Mouse (Mus musculus) embryonic facial prominence, embryonic 11.5 days (tissue): Measurements from ENCODE around the gene Hoxa13. TPM values are rescaled to one million over a fixed set of nuclear protein-coding genes. Genes with fewer than 3 reads are reported as not detected.

Experiments
- ATAC-seq: fragments of 200-750 bp; cut with Nextera tagmentation; replicated peaks from 2 replicates; pipeline ENCODE4 v1.8.0; 2017; ENCODE audit warnings: low read depth; ENCODE audit not compliant: insufficient number of reproducible peaks, low FRiP score, low TSS enrichment
- DNase-seq: peaks from one replicate; pipeline ENCODE4 v3.0.0-alpha.2; 2015; ENCODE audit warnings: low spot score
- H3K27ac ChIP-seq: fragments of 300-500 bp; sonication (generic); replicated peaks from 2 replicates; pipeline ENCODE4 v1.5.1; 2014; ENCODE audit warnings: mild to moderate bottlenecking, low read depth, low read length, control low read depth
- H3K27me3 ChIP-seq: fragments of 300-500 bp; sonication (generic); 2 replicates; pipeline ENCODE4 v1.6.1; 2014; ENCODE audit warnings: mild to moderate bottlenecking, low read length, moderate library complexity, mixed read lengths; ENCODE audit not compliant: control insufficient read depth, insufficient read depth
- H3K36me3 ChIP-seq: fragments of 300-500 bp; sonication (generic); replicated peaks from 2 replicates; pipeline ENCODE4 v1.6.1; 2014; ENCODE audit warnings: low read depth, mild to moderate bottlenecking, low read length, moderate library complexity, mixed read lengths; ENCODE audit not compliant: control insufficient read depth, insufficient read depth
- H3K4me1 ChIP-seq: fragments of 300-500 bp; sonication (generic); 2 replicates; pipeline ENCODE4 v1.6.1; 2014; ENCODE audit warnings: low read length, mixed read lengths; ENCODE audit not compliant: control insufficient read depth, insufficient read depth
- H3K4me2 ChIP-seq: fragments of 300-500 bp; sonication (generic); 2 replicates; pipeline ENCODE4 v1.6.1; 2014; ENCODE audit warnings: low read depth, mild to moderate bottlenecking, control low read depth, low read length, moderate library complexity
- H3K4me3 ChIP-seq: fragments of 300-500 bp; sonication (generic); 2 replicates; pipeline ENCODE4 v1.5.1; 2014; ENCODE audit warnings: low read depth, low read length, control low read depth
- H3K9ac ChIP-seq: fragments of 300-500 bp; sonication (generic); replicated peaks from 2 replicates; pipeline ENCODE4 v1.6.1; 2014; ENCODE audit warnings: mild to moderate bottlenecking, control low read depth, low read length
- H3K9me3 ChIP-seq: fragments of 300-500 bp; sonication (generic); replicated peaks from 2 replicates; pipeline ENCODE4 v1.6.1; 2016; ENCODE audit warnings: mild to moderate bottlenecking, low read length, inconsistent platforms, mixed read lengths; ENCODE audit not compliant: control insufficient read depth
- WGBS: fragments of 180-500 bp; shearing (Covaris S2); extraction: QIAGEN DNeasy Blood & Tissue Kit; methylation state at CpG from one replicate; pipeline ENCODE4 v1.1.7; 2014; 5-methylcytosine and 5-hydroxymethylcytosine counted together
- polyA plus RNA-seq: library from polyadenylated mRNA; unstranded; fragments of >200 nt; fragmentation: Nextera tagmentation; extraction: Ambion mirVana; gene quantifications from 2 replicates; pipeline ENCODE4 v1.2.1, GENCODE M21; 2014

Hoxa13 gene
- polyA plus RNA-seq, 1 experiment from 2014 or later, result not detected

- H3K27ac ChIP-seq, result no peak overlapping the region
- no peak for ATAC-seq
- H3K4me3 ChIP-seq, result no peak overlapping the region
- WGBS, result 13% methylated on average over 5 of the region's 5 CpGs
- no peak overlapping the region for H3K4me2 ChIP-seq
- no peaks in the 10 kb centered on the region for H3K36me3 ChIP-seq
- H3K4me1 ChIP-seq, result no peaks in the 10 kb centered on the region
- no peak overlapping the region for H3K9ac ChIP-seq
- peaks cover 83% of the 10 kb centered on the region for H3K27me3 ChIP-seq
- DNase-seq, result no peak
- no peaks in the 10 kb centered on the region for H3K9me3 ChIP-seq
Measured at GRCm38 (mm10) chr6:52267221-52267620, 6.5 kb upstream of the Hoxa13 start.

GRCm38 (mm10) chr6:52266666-52266985 lies 5.9 kb upstream of the Hoxa13 start:
- Histone ChIP-seq H3K4me3 (no peak overlapping the region), H3K27ac (no peak overlapping the region), H3K4me1 (no peaks in the 10 kb centered on the region), H3K9me3 (no peaks in the 10 kb centered on the region), H3K9ac (no peak overlapping the region), H3K4me2 (no peak overlapping the region), H3K27me3 (peaks cover 85% of the 10 kb centered on the region), H3K36me3 (no peaks in the 10 kb centered on the region)
- DNase-seq, result no peak
- WGBS, result 2% methylated on average over 9 of the region's 9 CpGs
- ATAC-seq, result no peak

- no peak overlapping the region for H3K4me2 ChIP-seq
- H3K27me3 ChIP-seq, result peaks cover 83% of the 10 kb centered on the region
- DNase-seq (peak; percentile 23), ATAC-seq (no peak)
- H3K27ac ChIP-seq, result no peak overlapping the region
- no peak overlapping the region for H3K4me3 ChIP-seq
- H3K9me3 ChIP-seq, result no peaks in the 10 kb centered on the region
- WGBS, result under 1% methylated on average over 19 of the region's 19 CpGs
- H3K36me3 ChIP-seq, result no peaks in the 10 kb centered on the region
- H3K9ac ChIP-seq, result no peak overlapping the region
- H3K4me1 ChIP-seq, result no peaks in the 10 kb centered on the region
Measured at GRCm38 (mm10) chr6:52265913-52266665, 5.4 kb upstream of the Hoxa13 start.

- Histone ChIP-seq H3K9me3 (no peaks in the 10 kb centered on the region), H3K4me3 (no peak overlapping the region), H3K27ac (no peak overlapping the region), H3K9ac (no peak overlapping the region), H3K36me3 (no peaks in the 10 kb centered on the region), H3K27me3 (peaks cover 82% of the 10 kb centered on the region), H3K4me1 (peaks cover 5% of the 10 kb centered on the region; the same call in 1 of the 2 replicates), H3K4me2 (no peak overlapping the region)
- DNase-seq, result peak; percentile 19
- no peak for ATAC-seq
- WGBS, result 2% methylated on average over 18 of the region's 18 CpGs
Measured at GRCm38 (mm10) chr6:52265306-52265912, 4.7 kb upstream of the Hoxa13 start.

GRCm38 (mm10) chr6:52264106-52264790 lies 3.6 kb upstream of the Hoxa13 start:
- DNase-seq (no peak), ATAC-seq (no peak)
- Histone ChIP-seq H3K4me2 (no peak overlapping the region), H3K9me3 (no peaks in the 10 kb centered on the region), H3K4me3 (no peak overlapping the region), H3K36me3 (no peaks in the 10 kb centered on the region), H3K9ac (no peak overlapping the region), H3K27ac (no peak overlapping the region), H3K4me1 (peaks cover 5% of the 10 kb centered on the region; the same call in 1 of the 2 replicates), H3K27me3 (peaks cover 84% of the 10 kb centered on the region)
- 0% methylated on average over 5 of the region's 5 CpGs for WGBS

GRCm38 (mm10) chr6:52263321-52263585 lies 2.6 kb upstream of the Hoxa13 start:
- no peak for ATAC-seq
- Histone ChIP-seq H3K9ac (no peak overlapping the region), H3K27ac (no peak overlapping the region)

GRCm38 (mm10) chr6:52262463-52263320 lies 2.0 kb upstream of the Hoxa13 start:
- Histone ChIP-seq H3K9me3 (no peaks in the 10 kb centered on the region), H3K4me2 (no peak overlapping the region)
- 2% methylated on average over 24 of the region's 24 CpGs for WGBS

More at GRCm38 (mm10) chr6:52263321-52263585, 2.6 kb upstream of the Hoxa13 start:
- H3K4me3 ChIP-seq, result no peak overlapping the region
- peaks cover 84% of the 10 kb centered on the region for H3K27me3 ChIP-seq
- H3K4me1 ChIP-seq, result peaks cover 5% of the 10 kb centered on the region; the same call in 1 of the 2 replicates
- WGBS, result 2% methylated on average over 6 of the region's 6 CpGs
- peak; percentile 20 for DNase-seq
- no peaks in the 10 kb centered on the region for H3K9me3 ChIP-seq
- no peaks in the 10 kb centered on the region for H3K36me3 ChIP-seq
- no peak overlapping the region for H3K4me2 ChIP-seq

More at GRCm38 (mm10) chr6:52262463-52263320, 2.0 kb upstream of the Hoxa13 start:
- DNase-seq, result peak; percentile 25
- ATAC-seq, result no peak
- H3K4me3 ChIP-seq, result no peak overlapping the region
- H3K4me1 ChIP-seq, result peaks cover 5% of the 10 kb centered on the region; the same call in 1 of the 2 replicates
- peaks cover 82% of the 10 kb centered on the region for H3K27me3 ChIP-seq
- H3K27ac ChIP-seq, result no peak overlapping the region
- H3K9ac ChIP-seq, result no peak overlapping the region
- no peaks in the 10 kb centered on the region for H3K36me3 ChIP-seq
